Mouse (Mus musculus) MN1 (cell line): ENCODE measurements around the gene Adra1b.

Experiments
- DNase-seq: peaks from one replicate; pipeline ENCODE4 v3.0.0-alpha.2; 2016; ENCODE audit warnings: low spot score

The Adra1b gene

DNA sequence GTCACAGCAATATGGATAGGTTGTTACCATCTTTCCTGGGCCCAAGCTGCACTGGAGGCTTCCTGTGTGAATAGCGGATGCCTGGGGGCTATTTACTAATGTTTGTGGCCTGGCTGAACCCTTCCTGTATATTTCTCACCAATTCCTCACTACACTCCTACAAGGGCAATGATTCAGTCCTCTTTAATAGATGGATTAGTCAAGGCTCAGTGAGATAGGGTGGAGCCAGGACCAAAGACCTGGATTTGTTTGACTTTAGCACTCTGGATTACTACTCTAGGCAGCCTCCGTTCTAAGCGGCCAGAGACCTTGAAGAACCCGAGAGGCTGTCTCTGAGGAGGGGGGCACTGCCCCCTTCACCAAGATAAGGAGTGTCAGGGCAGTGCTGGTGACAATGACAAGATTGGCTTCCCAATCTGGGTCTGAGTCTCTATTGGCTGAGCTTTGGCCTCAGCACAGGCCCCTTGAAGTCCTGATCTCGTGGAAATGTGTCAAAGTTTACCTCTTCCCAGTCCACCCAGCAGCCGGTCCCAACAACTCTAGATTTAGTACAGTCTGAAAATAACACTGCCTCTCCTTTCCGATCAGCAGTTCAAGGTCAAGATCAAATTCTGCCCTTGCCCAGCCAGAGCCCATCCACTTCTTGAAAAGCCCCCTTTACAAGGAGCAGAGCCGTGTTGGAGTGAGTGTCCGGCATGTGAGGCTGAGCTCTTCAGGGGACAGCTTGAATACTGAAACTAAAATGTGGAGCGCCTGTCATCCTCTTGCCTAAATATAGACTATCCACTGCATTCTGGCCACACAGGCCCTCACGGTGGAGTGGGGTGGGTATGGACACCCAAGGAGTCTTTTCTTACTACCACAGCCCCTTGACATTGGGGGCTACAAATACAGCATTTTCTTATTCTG is 80.2 kb downstream of the Adra1b start:
- DNase-seq = no peak

DNA sequence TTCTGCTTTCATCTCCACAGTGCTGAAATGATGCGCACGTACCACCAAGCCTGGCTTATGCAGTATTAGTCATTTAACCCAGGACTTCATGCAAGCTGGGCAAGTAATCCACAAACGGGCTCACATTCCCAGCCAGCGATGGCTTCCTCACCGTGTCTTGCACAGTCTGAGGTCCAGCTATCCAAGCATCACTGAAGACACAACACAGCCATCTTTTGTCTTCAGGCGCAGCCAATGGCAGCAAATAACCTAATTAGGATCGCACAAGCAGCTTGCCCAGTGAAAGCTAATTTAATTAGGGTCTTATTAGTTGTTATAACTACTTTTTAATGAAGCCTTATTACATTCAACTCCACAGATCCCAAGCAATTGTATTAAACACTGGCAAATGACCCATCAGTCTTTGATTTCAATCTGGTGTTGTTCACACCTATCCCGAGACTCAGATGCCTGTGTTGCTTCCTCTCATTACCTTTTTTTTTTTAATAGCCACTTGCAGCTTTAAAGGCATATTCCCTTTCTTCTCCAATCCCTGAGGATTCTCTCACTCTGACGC is 83.6 kb downstream of the Adra1b start:
- DNase-seq = peak; percentile 15

DNA sequence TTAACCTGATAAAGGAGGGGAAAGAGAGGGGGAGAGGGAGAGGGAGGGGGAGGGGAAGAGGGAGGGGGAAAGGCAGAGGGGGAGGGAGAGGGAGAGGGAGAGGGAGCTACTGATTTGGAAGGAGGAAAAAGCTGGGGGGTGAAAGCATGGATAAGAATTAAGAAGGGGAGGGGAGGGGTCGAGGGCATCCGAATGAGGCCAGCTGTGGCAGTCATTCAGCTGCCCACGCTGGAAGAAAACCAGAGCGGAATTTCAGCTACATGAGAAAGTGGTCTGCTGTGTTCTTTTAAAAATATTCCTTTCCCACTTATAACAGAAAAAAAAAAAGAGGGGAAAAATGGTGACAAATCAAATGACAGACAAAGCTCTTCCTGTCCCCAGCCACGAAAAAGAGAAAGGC is 88.5 kb downstream of the Adra1b start:
- DNase-seq = no peak

DNA sequence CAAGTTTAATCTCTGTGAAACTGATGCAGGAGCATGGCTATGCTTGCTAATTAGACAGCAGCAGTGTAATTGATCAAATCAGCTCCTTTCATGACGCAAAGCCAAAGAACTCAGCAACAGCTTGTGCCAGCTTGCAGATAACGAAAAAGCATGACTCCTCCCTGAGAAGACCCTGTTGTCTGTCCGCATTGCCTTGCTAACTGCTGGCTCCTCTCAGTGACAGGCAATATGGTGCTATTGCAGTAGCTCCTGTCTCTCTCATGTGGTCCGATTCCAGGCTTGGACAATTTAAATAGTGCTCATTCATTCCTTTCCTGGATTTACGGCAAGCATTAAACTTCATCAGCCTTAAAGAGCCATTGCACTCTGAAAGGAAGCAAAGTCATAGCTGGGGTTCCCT is 93.3 kb downstream of the Adra1b start:
- no peak for DNase-seq

DNA sequence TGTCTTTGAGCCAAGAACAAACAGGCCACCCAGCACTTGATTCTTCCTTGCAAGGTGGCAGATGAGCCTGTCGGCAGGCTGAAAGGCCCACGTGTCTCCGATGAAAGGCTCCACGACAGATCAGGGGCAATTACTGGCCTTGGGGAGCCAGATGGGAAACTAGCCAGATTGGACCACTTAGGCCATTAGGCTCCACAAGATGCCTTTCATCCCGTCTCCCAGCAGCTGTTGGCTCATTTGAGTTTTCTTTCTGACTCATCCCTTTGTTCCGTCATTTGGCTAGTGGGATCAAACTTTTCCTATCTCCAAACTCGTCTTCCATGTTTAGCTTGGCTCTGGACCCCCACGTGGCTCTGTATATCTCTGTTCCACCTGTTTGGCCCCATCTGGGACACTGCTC is 105.0 kb downstream of the Adra1b start:
- DNase-seq = no peak

DNA sequence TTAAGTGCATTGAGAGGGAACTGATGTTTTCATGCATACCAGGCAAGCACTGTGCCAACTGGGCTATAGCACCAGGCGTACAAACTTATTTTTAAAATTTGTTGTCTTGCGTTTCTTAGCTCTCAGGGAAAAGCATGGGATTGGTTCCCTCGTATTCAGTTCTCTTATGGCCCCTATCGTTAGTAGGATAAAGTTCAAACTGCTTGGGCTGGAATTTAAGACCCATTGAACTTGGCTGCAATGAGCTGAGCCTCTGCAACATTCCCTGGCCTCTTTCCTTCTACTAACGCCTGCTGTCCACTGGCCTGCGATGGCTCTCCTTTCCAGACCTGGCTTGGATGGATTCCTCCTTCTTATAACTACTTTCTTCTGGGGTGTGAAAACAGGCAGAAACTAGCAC is 110.6 kb downstream of the Adra1b start:
- DNase-seq = no peak

DNA sequence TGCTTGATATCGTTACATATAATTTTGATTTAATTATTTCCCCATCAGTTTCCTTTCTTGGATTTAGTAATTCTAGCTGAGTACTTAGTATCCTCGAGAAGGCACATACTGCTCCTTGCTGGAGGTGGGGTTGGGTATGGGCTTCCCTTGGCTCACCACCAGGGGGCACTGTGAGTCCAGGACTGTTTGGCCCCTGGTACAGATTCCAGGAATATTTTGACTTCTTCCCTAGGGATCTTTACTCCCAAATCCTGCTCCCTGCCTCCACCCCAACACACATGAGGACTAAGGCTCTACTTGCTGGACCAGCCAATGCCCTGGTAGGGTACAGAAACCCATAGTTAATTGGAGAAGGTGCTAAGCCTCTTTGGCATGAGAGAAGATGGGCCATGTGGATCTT is 117.2 kb downstream of the Adra1b start:
- peak; percentile 27 for DNase-seq

DNA sequence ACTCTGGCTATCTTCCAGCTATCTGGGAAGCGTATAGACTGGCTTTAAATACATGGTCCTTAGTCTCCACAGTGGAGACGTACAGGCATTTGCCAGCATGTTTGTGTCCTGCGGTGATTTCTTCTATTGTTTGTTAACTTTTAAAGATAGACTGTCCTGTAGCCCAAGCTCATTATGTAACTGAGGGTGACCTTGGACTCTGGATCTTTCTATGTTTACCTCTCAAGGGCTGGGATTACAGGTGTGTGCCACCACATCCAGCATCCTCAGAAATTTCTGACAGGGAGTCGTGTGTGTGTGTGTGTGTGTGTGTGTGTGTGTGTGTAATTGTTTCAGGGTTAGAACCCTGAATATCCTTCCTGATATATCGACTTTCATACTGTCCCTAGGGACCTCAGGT is 117.9 kb downstream of the Adra1b start:
- DNase-seq = no peak

DNA sequence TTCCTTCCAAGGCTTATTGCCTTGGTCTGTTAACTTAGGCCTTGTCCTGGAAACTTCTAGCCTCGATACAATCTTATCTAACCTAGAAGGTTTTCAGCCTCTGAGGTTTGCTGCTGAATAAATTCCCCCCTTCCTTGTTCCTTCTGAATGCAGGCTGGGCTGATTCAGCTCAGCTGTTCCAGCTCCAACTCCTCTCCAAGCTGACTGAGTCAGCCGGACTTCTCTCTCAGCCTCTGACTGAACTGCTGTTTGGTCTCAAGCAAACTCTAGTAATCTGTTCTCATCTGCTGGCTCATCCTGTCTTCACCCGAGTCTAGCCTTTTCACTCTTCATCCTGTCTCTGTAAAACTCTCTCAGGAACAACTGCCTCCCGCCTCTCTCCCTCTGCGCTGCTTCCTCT is 121.5 kb downstream of the Adra1b start:
- DNase-seq = no peak

DNA sequence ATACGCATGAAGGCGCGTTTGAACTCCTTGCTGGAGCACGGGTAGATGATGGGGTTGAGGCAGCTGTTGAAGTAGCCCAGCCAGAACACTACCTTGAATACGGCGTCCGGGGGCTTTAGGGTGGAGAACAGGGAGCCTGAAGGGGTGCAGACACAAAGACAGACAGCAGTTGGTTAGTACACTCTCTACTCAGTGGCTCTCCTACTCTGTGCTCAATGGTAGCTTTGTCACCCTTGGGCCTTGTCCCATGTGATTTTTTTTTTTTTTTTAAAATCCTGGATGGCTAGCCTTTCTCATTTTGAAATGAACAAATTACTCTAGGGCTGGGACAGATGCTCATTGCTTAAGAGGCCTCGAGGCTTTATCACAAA is 124.7 kb downstream of the Adra1b start:
- no peak for DNase-seq

DNA sequence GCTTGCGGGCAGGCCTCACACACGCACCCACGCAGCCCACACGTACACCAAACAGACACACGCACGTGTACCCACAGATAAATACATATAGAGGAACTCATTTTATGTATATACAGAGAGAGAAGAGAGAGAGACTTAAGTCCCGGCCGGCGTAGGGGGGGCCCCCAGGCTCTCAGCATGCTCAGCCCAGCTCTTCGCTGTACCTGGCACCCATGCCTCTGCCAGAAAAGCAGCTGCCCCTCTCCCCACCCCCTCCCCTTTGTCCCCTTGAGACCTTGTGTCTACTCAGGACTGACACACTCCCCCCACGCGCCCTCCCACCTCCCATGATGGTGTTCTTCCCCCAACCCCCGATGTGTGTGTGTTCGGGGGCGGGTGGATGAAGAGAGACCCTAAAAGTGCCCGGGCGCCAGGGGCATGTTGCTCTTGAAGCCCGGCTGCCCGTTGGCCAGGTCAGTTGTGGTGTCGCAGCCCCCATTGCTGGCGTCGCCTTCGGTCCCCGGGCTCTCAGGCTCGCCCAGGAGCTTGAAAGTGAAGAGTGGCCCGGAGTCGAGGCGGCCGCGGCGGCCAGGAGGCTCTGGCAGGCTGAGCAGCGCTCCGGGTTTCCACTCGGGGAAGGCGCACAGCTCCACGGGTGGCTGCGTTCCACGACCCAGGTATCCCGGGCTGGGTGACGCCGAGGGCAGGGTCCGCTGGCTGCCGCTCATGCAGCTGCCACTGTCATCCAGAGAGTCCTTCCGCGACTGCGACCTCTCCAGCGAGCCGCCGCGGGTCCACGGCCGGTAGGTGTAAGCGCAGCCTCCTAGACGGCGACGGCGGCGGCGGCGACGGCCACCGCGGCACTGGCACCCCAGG is 125.3 kb downstream of the Adra1b start:
- no peak for DNase-seq

DNA sequence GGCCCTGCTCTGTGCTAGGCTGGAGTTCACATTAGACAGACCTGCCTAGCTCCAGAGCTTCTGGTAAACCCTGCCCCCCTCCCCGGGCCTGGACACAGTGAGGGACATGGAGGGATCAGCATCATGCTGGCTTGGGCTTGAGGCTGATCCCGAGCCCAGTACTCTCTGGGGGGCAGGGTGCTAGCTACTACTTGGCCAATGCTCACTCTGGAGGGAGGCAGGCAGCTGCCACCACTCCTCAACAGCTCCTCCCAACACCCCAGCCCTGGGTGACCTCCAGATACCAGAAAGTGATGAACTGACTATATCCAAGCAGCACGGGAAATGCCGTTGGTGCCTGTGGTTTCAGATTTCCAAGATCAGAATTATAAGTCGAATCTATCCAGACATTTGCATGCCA is 127.3 kb downstream of the Adra1b start:
- DNase-seq = no peak

DNA sequence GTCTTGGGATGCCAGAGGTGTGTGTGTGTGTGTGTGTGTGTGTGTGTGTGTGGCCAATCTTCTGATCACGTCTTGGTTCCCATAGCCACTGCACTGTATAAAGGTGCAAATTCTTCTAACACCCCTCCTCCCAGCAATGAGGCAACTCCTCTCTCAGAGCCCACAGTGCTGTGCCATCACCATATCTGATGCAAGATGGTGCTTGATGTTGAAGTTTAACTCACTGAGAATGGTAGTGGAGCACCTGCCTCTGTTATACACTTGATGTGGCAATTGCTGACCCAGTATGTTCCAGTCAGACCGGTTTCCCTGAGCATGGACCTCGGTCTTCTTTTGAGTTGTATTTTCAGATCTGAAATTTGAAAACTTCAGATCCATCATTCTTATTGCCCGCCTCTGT is 130.9 kb downstream of the Adra1b start:
- DNase-seq = no peak

DNA sequence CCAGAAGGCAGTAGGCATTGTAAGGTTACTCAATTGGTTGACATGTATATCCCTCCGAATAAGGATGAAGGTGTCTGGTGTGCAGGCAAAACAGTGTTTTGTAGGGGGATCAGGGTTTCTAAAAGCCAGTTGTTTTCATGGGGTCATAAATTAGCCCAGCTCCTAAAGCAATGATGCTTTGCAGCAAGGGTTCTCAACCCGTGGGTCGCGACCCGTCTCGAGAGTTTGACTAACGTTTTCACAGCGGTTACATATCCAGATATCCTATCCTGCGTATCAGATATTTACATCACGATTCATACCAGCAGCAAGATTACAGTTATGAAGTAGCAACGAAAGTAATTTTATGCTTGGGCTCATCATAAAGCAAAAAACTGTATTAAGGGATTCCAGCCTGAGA is 133.3 kb downstream of the Adra1b start:
- DNase-seq = no peak

DNA sequence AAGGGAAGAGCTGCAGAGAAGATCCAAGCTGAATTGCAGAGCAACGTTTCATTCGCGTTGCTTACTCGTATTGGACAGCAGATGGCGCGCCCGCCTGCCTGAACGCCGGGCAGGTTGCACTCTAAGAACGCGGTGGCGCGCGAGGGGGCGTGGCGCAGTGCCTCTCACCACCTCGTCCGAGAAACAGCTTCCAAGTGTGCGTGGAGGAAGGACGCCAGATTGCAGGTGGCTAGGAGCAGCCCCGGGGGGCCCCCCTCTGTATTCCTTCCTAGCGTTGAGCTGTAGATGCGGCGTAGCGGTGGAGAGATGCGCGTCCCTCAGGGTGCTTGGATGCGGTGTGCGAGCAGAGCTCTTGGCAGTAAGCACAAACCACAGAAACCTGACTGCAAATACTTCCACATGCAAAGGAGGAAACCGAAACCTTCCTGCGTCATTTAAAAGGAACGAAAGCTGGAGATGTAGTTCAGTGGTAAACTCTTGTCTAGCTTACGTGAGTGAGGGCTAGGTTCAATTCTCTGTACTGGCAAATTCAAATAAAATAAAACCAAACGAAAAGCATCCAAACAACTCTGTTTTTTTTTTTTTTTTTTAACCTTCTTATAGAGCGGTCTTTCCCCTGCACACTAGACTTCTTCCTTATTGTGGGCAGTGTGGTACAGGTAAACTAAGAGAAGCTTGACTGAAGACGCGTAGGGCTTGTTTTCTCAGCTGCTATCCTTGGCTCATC is 133.9 kb downstream of the Adra1b start:
- peak; percentile 82 for DNase-seq

DNA sequence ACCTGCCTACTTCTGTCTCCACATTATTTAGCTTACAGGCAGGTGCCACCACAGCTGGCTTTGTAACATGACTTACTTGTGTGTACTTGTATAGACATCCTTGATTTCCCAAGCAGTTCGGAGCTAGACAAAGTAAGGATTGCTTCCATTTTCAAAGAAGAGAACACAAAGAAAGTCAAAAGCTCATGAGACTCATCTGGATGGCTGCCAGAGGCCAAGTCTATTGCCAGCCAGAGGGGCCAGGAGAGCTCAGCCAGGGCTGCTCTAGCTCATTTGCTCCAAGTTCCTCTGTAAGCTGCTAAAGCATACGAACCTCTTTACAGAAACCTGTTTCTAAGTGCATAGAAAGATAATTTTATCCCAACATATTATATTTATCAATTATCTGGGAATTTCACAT is 142.6 kb downstream of the Adra1b start:
- peak; percentile 29 for DNase-seq

DNA sequence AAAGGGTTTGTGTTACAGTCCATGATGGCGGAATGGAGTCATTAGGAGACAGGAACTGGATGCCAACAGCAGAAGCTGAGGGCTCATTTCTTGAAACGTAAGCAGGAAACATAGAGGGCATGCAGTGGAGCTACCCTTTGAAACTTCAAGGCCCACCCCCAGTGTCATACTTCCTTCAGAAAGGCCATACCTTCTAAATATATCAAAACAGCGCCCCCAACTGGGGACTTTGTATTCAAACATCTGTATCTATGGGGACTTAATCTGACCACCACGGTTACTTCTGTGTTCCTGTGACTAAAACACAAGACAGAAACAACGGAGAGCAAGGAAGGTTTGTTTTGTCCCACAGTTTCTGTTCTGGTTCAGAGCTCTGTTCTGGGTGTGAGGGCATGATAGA is 145.6 kb downstream of the Adra1b start:
- no peak for DNase-seq

DNA sequence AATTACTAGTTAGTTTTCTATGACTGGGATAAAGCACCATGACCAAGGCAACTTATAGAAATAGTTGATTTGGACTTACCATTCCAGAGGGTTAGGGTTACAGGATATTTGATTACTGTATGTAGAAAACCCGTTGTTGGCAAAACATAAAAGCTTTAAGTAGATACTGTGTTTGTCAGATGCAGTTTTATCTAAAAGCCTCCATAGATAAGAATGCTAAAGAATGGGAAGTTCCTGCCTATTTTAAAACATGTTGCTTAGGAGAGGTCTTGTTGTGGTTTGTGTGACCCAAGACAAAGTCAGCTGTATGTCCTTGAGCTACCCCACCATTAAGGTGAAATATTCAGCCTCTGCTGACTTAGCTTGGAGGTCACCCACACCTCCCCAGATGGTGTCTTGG is 146.4 kb downstream of the Adra1b start:
- DNase-seq = no peak

DNA sequence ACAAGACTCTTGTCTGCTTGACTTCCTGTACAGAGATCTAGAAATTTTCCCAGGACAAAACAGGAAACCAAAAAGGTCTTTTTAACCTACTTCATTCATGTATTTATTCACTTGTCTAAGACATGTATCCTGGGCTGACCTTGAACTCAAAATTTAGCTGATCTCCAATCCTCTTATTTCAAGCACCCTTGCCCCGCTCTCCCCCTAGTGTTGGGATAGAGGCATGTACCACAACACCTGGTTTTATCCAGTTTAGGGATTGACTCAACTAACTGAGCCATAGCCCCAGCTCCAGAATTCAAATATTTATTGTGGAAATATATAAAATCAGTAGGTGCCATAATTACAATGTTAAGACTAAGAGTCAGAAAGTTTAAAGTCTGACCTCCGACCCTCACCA is 149.5 kb downstream of the Adra1b start:
- no peak for DNase-seq

DNA sequence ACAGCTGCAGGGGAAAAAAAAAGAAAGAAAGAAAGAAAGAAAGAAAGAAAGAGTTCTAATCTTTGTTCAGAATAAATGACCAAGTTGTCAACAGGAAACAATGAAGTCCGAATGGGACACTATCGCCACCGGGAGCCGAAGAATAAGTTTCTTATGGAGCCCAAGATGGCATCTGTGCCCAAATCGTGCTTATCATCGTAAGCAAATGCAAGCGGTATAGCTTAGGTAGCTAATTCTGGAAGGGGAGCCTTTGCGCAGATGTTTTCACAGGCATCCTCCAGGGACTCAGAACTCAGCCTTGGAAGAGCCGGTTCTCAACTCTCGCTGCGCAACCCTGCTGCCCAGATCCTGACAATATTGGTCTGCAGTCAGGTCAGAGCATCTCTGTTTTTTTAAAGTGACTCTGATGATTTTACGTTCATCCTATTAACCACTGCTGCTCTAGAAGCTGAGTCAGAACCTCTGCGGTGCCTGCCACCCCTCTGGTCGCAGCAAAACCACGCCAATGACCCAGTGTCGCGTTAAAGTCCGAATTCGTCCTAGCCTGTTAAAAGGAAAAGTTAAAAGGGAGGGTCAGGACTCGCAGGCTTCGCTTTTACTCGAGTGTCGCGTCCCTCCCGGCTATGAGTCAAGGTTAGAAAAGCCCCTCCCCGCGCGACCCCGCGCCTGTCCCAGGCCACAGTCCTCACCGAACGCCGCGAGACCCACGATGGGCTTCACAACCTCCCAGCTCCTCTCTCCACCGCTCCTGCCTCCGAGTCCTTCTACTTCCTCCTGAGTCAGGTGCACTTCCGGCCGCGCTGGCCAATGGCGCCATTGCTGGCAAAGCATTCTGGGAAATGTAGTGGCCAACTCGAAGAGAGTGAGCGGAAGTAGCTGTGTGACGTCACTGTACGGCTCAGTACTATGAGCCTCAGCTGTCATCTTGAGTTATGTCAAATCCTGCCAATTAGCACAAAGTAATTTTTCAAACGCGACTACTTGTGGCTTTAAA is 153.5 kb downstream of the Adra1b start, which contains the start of gene Ttc1:
Ttc1 (minus strand) TSS at position 776 of the 994 bp plus-strand sequence.
- peak; percentile 99 for DNase-seq

DNA sequence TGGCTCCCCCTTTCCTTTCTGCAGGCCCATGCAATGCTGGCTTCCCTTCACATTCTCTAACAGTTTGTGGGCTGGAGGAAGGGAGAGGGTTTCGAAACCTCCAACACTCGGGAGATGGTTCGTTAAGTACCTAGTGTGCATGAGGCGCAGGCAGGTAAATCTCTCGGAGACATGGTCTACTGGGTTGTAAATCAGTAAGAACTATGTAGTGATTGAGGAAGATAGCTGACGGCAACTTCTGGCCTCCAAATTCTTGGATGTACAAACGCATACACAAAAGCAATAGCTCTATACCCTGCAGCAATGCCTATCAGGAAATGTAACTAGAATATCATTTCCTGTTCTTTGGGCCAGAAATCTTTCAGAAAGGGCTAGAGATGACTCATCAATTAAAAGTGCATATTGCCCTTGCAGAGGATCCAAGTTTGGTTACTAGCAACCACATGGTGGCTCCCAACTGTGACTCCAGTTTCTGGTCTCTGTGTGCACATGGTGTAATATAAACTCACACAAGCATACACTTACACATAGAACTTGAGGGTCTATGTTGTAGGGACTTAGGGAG is 172.2 kb downstream of the Adra1b start:
- DNase-seq = peak; percentile 66
